In the genomic region with DNA sequence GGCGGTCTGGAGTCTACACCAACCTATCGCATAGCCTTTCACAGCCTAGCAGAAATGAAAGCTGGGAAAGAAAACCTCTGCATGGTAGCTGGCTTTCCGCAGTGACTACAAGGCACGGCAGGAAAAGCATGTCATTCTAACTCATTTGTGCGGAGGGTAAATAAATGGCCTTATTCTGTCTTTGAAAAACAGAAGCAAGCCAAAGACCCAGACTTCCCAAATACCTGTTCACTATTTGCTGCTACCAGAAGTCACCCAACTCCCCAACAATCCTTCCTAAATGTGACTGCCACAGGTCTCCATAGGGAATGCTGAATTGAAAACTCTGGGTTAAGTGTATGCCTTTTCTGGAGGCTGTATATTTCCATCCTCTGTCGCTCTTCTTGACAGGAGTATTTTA, we compare ENCODE assay signal across 7 mouse cellular contexts.
DNase-seq lines count a peak whose midpoint lies in the region; ATAC-seq lines count a peak whose summit lies in the region.

No protein-coding gene starts in this region.

- no peaks in the 10 kb centered on the region for H3K27me3 ChIP-seq in lung, embryonic 16.5 days (ENCODE audit: control insufficient read depth, insufficient read depth, low read depth, low read length)
- H3K27me3 ChIP-seq in forebrain, embryonic 13.5 days, result no peaks in the 10 kb centered on the region
- H3K27me3 ChIP-seq in liver, embryonic 15.5 days, result no peaks in the 10 kb centered on the region

- WGBS in lung, embryonic 16.5 days, result 17% methylated on average over 6 of the region's 6 CpGs
- WGBS in forebrain, embryonic 13.5 days, result 5% methylated on average over 6 of the region's 6 CpGs
- WGBS in liver, embryonic 15.5 days (ENCODE audit: insufficient replicate concordance), result 29% methylated on average over 6 of the region's 6 CpGs

- peak overlapping the region; percentile 50 for H3K4me3 ChIP-seq in lung, embryonic 16.5 days (ENCODE audit: low read length)
- H3K4me3 ChIP-seq in forebrain, embryonic 13.5 days, result peak overlapping the region; percentile 47
- H3K4me3 ChIP-seq in liver, embryonic 15.5 days (replicated peaks), result peak overlapping the region; percentile 59

- peak overlapping the region; percentile 64 for H3K4me2 ChIP-seq in lung, embryonic 16.5 days (ENCODE audit: low read depth, low read length)
- peak overlapping the region; percentile 66 for H3K4me2 ChIP-seq in forebrain, embryonic 13.5 days
- peak overlapping the region; percentile 66 for H3K4me2 ChIP-seq in liver, embryonic 15.5 days

- H3K27ac ChIP-seq in lung, embryonic 16.5 days (ENCODE audit: low read length), result peak overlapping the region; percentile 38; the same call in 1 of the 2 replicates
- H3K27ac ChIP-seq in forebrain, embryonic 13.5 days, result peak overlapping the region; percentile 96
- no peak overlapping the region for H3K27ac ChIP-seq in liver, embryonic 15.5 days (replicated peaks)

- DNase-seq in lung, postnatal 25 days (ENCODE audit: low spot score), result no peak
- DNase-seq in telencephalon, adult 2 months (ENCODE audit: low read depth, low spot score), result peak; percentile 26
- DNase-seq in gastrocnemius, postnatal 4 days (ENCODE audit: low spot score in 2 of 2), result no peak

- no peak for ATAC-seq in lung, embryonic 16.5 days (ENCODE audit: low read depth)
- ATAC-seq in forebrain, embryonic 13.5 days, result 0 out of 2 replicates have a peak, but pooled peaks have one; percentile 2
- ATAC-seq in liver, embryonic 15.5 days (ENCODE audit: insufficient read depth), result no peak
- ATAC-seq in erythroid progenitor cell, adult 5-6 weeks (replicated peaks; ENCODE audit: low FRiP score, poor library complexity, severe bottlenecking), result no peak

- no peaks in the 10 kb centered on the region; the same call in 1 of the 2 replicates for H3K4me1 ChIP-seq in lung, embryonic 16.5 days (replicated peaks; ENCODE audit: control insufficient read depth, insufficient read depth, low read length)
- H3K4me1 ChIP-seq in forebrain, embryonic 13.5 days, result peaks cover 11% of the 10 kb centered on the region; the same call in 1 of the 2 replicates
- H3K4me1 ChIP-seq in liver, embryonic 15.5 days (replicated peaks), result peaks cover 10% of the 10 kb centered on the region; the same call in 1 of the 2 replicates

- peak overlapping the region; percentile 49 for H3K9ac ChIP-seq in lung, embryonic 16.5 days (ENCODE audit: low read length)
- H3K9ac ChIP-seq in forebrain, embryonic 13.5 days, result peak overlapping the region; percentile 76
- H3K9ac ChIP-seq in liver, embryonic 15.5 days, result no peak overlapping the region

- no peaks in the 10 kb centered on the region for H3K36me3 ChIP-seq in lung, embryonic 16.5 days (ENCODE audit: control insufficient read depth, insufficient read depth, low read length)
- no peaks in the 10 kb centered on the region for H3K36me3 ChIP-seq in forebrain, embryonic 13.5 days (ENCODE audit: poor library complexity, severe bottlenecking)
- H3K36me3 ChIP-seq in liver, embryonic 15.5 days (replicated peaks), result no peaks in the 10 kb centered on the region

- H3K9me3 ChIP-seq in lung, embryonic 16.5 days (ENCODE audit: control insufficient read depth, low read length), result no peaks in the 10 kb centered on the region
- no peaks in the 10 kb centered on the region for H3K9me3 ChIP-seq in forebrain, embryonic 13.5 days (replicated peaks)
- no peaks in the 10 kb centered on the region for H3K9me3 ChIP-seq in liver, embryonic 15.5 days (replicated peaks)
